Mouse (Mus musculus): ENCODE data around the gene Hic1. TPM values are rescaled to one million over a fixed set of nuclear protein-coding genes. Genes with fewer than 3 reads are reported as not detected.

Gene Hic1
- total RNA-seq, 2 experiments from 2014 or later: 21.1 to 27.1 TPM

- DNase-seq: peak; percentile 57
These were observed 1.4 kb downstream of the Hic1 start for GRCm38 (mm10) chr11:75167643-75168589.

DNA sequence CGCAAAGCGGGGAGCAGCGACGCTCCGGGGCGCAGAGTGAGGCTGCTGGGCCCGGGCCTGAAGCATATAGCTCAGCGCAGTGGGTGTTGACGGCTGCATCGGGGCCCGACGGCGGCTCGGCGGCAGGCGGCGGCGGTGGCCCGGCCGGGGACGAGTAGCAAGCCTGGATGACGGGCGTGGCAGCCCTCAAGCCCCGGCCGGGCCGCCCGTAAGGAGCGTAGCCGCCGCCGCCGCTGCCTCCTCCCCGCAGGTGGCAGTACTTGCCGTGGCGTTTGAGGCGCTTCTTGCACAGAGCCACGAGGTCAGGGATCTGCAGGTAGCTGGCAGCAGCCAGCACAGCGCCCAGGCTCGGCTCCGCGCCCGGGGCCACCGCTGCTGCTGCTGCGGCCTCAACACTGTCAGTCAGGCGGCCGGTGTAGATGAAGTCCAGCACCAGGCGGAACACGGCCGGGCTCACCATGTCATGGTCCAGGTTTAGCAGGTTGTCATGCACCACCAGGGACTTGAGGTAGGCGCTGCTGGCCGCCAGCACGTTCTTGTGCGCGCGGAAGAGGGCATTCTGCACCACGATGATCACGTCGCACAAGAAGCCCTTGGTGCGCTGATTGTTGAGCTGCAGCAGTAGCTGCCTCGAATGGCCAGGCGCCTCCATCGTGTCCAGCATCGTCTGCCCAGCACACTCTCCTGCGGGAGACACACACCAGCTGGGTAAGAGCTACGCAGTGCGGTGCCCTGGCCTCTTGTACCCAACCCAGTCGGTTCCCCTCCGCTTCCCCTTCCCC is 2.3 kb downstream of the Hic1 start:
- DNase-seq: peak; percentile 50

- DNase-seq: peak; percentile 45
These were observed 3.0 kb downstream of the Hic1 start for GRCm38 (mm10) chr11:75166193-75166842.

DNA sequence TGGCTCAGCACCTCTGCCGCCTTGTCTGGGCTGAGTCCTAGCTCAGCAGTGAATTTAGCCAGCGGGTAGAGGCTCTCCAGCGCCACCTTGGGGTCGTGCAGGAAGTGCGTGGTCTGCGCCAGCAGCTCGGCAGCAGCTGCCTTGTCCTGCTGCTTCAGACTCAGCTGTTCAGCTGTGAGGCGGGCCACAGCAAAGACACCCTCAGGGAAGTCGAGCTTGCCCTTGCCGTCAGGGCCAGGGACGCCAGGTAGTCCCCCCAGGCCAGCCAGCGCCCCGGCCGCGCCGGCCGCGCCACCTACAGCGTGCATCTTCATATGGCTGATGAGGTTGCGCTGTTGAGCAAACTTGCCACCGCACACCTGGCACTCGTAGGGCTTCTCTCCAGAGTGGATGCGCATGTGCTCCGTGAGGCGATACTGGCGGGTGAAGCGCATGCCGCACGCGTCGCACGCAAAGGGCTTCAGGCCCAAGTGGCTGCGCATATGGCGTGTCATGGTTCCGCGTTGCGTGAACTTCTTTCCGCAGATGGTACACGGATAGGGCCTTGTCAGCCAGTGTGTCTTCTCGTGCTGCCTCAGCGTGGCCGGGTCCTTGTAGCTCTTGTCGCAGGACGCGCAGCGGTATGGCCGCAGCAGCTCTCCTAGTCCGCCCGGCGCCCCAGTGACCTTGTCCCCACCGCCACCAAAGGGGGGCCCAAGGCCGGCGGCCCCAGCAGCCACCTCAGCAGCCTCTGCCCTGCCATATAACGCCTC is 3.7 kb downstream of the Hic1 start:
- DNase-seq: peak; percentile 84

- DNase-seq: peak; percentile 26
These were observed 4.6 kb downstream of the Hic1 start for GRCm38 (mm10) chr11:75164750-75165149.

GRCm38 (mm10) chr11:75164051-75164450 is 5.3 kb downstream of the Hic1 start:
- DNase-seq: peak; percentile 4

- DNase-seq: peak; percentile 4
These were observed 5.9 kb downstream of the Hic1 start for GRCm38 (mm10) chr11:75163379-75163778.

- peak; percentile 17 for DNase-seq
These were observed 6.7 kb downstream of the Hic1 start for GRCm38 (mm10) chr11:75162591-75163080.

DNA sequence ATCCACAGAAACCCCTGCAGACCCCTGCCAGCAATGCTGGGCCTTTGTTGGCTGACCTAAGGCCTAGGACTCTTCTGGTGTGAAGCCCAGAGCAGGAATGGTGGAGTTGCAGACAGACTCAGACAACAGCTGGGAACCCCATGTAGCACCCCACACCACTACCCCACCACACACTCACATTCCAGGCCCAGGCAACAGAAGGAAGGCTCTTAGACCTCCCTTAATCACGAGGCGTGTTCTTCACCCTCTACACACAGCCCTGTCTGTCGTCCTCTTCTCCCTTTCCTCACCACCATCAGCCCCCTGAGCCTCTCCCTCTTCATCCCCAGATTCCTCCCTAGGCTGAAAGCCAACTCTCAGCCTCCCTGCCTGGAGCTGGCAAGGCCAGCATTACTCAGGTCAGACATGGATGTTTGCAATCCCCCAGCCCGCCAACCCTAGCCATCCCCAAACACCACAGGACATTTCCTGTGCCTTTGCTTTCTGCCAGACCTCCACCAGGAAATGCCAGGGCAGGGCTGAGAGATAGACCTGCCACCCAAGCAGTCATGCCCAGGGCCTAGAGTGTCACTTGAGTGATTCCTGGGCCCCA is 7.8 kb downstream of the Hic1 start:
- peak; percentile 27 for DNase-seq

- DNase-seq: no peak
These were observed 8.4 kb downstream of the Hic1 start for GRCm38 (mm10) chr11:75160954-75161353.

DNA sequence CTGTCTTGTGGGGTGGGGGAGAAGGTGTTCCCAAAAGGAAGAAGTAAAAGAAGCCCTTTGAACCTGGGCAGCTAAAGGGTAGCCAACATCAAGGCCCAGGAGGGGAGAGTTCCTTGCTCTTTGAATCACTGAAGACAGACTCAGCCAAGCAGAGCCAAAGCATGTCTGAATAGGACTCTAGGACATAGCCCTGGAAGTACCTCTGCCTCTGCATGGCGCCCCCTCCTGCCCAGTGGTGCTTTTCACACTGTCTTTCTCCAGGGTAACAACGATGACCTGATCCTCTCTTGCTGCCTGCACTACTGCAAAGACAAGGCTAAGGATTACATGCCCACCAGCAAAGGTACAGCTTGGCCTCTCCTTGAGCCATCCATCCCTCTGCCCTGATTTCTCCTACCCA is 9.8 kb downstream of the Hic1 start:
- DNase-seq: peak; percentile 67

- peak; percentile 15 for DNase-seq
These were observed 10.9 kb downstream of the Hic1 start for GRCm38 (mm10) chr11:75158432-75158831.

- DNase-seq: no peak
These were observed 11.4 kb downstream of the Hic1 start for GRCm38 (mm10) chr11:75157901-75158300.

GRCm38 (mm10) chr11:75157037-75157436 is 12.3 kb downstream of the Hic1 start:
- DNase-seq: no peak

- DNase-seq: no peak
These were observed 12.9 kb downstream of the Hic1 start for GRCm38 (mm10) chr11:75156416-75156815.

DNA sequence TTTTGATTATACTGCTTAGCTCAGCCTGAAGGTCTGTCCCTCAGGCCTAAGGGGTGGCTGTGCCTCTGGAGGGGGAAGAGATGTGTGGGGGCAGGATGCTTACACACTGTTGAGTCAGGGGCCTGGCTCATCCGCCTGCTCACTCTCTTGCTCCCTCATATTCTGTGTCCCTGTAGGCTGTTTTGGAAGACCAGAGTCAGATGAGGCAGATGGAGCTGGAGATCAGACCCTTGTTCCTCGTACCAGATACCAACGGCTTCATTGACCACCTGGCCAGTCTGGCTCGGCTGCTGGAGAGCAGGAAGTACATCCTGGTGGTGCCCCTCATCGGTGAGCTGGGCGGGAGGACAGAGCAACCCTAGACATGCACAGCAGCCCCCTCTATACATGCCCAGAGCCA is 13.3 kb downstream of the Hic1 start:
- no peak for DNase-seq

DNA sequence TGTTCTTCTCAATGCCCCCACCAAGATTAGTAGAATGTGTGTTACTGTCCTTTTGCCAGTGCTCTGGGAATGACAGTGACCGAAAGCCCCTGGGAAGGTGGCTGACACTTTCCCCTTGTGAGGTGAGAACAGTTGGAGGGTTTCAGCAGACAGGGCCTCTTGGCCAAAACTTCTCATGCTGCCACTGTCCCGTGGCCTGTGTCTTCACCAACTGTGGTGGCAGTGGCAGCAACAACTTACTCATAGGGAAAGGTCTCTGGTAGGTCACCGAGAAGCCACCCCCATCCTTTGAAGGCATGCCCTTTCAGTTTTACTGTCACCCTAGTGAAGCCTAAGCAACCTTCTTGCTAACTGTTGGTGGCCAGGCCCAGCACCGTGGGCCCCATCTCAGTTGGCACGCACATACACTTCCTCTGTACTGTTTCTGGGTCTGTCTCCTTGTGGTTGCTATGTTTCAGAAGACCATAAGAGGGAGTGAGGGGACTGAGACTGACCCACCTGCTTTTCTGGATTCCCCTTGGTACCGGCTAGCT is 15.2 kb downstream of the Hic1 start:
- no peak for DNase-seq

DNA sequence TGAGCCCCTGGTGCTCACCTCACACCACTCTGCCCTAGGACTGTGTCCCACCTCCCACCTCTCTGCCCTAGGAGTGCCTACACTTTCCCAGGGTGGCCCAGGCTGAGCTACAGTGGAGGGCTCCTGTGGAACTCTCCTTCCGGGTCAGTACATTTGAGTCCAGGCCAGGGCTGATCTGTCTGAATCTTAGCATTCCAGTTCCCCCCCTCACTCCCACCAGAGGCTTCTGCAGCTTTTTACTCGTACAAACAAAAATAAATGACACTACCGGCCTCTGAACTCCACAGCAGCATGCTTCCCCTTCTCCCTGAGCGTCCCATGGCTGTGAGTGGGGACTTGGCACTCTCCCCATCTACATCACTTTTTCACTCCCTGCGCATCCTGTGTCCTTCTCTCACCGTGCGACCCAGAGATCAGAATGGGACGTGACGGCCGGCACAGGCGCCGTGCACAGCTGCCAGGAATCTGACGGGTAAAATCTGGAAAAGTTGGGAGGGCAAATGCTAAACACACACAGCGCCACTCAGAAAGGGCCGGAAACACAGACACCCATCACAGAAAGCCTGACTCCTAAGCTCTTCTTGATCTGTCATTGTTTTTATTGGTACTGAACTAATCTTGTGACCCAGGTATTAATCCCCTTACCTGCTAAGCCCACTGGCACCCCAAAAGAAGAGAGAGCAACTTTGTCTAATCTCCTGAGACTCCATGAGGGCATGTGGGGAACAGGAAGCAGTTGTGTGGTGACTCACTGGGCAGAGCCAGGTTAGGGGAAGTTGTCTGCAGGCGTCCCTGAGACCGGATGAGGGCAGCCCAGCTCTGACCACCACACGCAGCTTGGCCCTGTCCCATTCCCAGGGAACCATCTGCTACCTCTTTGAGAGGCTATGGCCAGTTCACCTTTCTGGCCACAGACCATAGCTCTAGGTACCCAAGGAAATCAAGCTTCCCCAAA is 16.4 kb downstream of the Hic1 start:
- peak; percentile 14 for DNase-seq

GRCm38 (mm10) chr11:75150346-75150745 is 19.0 kb downstream of the Hic1 start:
- no peak for DNase-seq

Data from gastrocnemius, postnatal 10 days (tissue).